Mouse (Mus musculus): ENCODE results near the gene Zfp945. TPM values are rescaled to one million over a fixed set of nuclear protein-coding genes. Genes with fewer than 3 reads are reported as not detected.

Gene Zfp945
- polyA plus RNA-seq, 1 experiment from 2014 or later: 18.9 TPM

Other genes starting within 250 kb of the Zfp945 start
- not detected in 2 replicates for gene Vmn2r113, start 75.8 kb upstream of the Zfp945 start, polyA plus RNA-seq (2015; fragmentation: Nextera tagmentation; extraction: Ambion mirVana)
- not detected in 2 replicates for gene Vmn2r-ps130, start 194.0 kb upstream of the Zfp945 start, polyA plus RNA-seq (2015; fragmentation: Nextera tagmentation; extraction: Ambion mirVana)

Measured in neural tube, embryonic 15.5 days (tissue).